In the genomic region with DNA sequence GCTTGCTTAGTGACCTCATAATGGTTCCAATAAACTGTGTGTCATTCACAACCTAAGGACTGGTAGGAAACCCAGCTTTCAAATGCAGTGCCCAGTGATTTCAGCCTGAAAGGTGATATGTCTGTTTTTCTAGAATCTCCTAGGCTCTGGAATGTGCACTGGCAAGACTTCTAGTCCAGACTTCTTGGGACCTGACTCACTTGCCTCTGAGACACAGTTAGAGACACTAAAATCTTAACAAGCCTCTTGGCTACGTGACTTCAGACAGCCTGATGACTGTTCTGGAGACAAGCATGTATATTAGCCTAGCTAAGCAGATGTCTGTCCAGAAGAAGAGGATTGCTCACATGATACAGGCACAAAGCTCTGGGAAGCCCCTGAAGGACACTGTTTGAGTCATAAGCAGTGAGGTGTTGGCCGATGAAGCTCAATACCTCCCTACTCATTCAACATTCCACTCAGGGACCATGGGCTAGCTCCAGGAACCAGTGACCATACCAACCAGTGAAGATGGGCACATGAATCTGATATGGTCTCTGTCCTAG, we compare ENCODE assay signal across 26 mouse cellular contexts.
A peak's percentile ranks its signal among the peaks of the same experiment; 100 is the strongest.
DNase-seq lines count a peak whose midpoint lies in the region; ATAC-seq and TF ChIP-seq lines count a peak whose summit lies in the region.
"Had no signal": no experiment of that assay in that cellular context is flagged by ENCODE, and none has a peak within 500 bp of the region (broad histone marks: within the 10 kb centered on the region; RNA-seq: fewer than 3 reads in every experiment).

No protein-coding gene starts in this region.

- no peak overlapping the region for H3K4me3 ChIP-seq in heart, embryonic 10.5 days
- no peak overlapping the region for H3K4me3 ChIP-seq in MEL (ENCODE audit: control insufficient read depth in 1 of 2, insufficient read depth in 1 of 2, low read depth in 2 of 2, low read length in 2 of 2)
- H3K4me3 ChIP-seq in embryonic fibroblast, embryonic 13.5 days (ENCODE audit: insufficient read depth, low read length): no peak overlapping the region
- no peak overlapping the region for H3K4me3 ChIP-seq in midbrain, embryonic 13.5 days (replicated peaks)
- H3K4me3 ChIP-seq: embryonic facial prominence, embryonic 13.5 days; heart, embryonic 13.5 days had no signal

- no peak overlapping the region for H3K4me2 ChIP-seq in midbrain, embryonic 13.5 days (replicated peaks)
- H3K4me2 ChIP-seq: embryonic facial prominence, embryonic 13.5 days; heart, embryonic 13.5 days; hindbrain, embryonic 14.5 days had no signal

- peak; percentile 62 for DNase-seq in heart, adult 11 months
- DNase-seq in heart, embryonic 10.5 days (ENCODE audit: low spot score): no peak
- no peak for DNase-seq in MEL (ENCODE audit: low read depth, low spot score)
- peak; percentile 42 for DNase-seq in skeletal muscle tissue, adult 2 months (ENCODE audit: low read depth, low spot score)
- no peak for DNase-seq in cerebellum, postnatal 4 days (ENCODE audit: low spot score in 2 of 2)
- DNase-seq in neural tube, embryonic 10.5 days (ENCODE audit: extremely low spot score, low spot score): no peak
- DNase-seq: adrenal gland, adult 2 months; adrenal gland, postnatal 14 days; cerebellum, adult 11-12 months; cerebellum, adult 8-10 months; cerebellum, postnatal 10 days; forebrain, postnatal 0 days; gastrocnemius, postnatal 25 days; heart, postnatal 14 days; heart, postnatal 4 days; kidney, adult 18-20 months; kidney, adult 9 months had no signal

- H3K36me3 ChIP-seq in heart, embryonic 10.5 days: no peaks in the 10 kb centered on the region
- H3K36me3 ChIP-seq in MEL (ENCODE audit: control insufficient read depth in 1 of 2, insufficient read depth in 2 of 2, low read length in 2 of 2): peaks cover 0 to 13% of the 10 kb centered on the region in 2 experiments; a peak in 2 of 4 replicates
- H3K36me3 ChIP-seq in midbrain, embryonic 13.5 days: no peaks in the 10 kb centered on the region
- H3K36me3 ChIP-seq: embryonic facial prominence, embryonic 13.5 days; heart, embryonic 13.5 days had no signal

- TF ChIP-seq RAD21 in MEL (IDR thresholded peaks at IDR 0.05; ENCODE audit: low read depth, low read length): no peak

- TF ChIP-seq EP300 in MEL (IDR thresholded peaks at IDR 0.05; ENCODE audit: low read depth in 1 of 2, low read length in 2 of 2): no peak

- TF ChIP-seq CTCF in MEL (IDR thresholded peaks at IDR 0.05 in 2 of 3, conservative IDR thresholded peaks at IDR 0.05 in 1 of 3; ENCODE audit: control insufficient read depth in 1 of 3, insufficient read depth in 1 of 3, low read depth in 2 of 3, low read length in 3 of 3, poor library complexity in 1 of 3, severe bottlenecking in 1 of 3): no peak
- TF ChIP-seq CTCF in embryonic fibroblast, embryonic 13.5 days (IDR thresholded peaks at IDR 0.05; ENCODE audit: borderline replicate concordance, insufficient read depth, low read length): no peak

- H3K4me1 ChIP-seq in heart, embryonic 10.5 days: no peaks in the 10 kb centered on the region
- peaks cover 2 to 12% of the 10 kb centered on the region in 2 experiments; a peak in 2 of 4 replicates for H3K4me1 ChIP-seq in MEL (ENCODE audit: control insufficient read depth in 1 of 2, insufficient read depth in 2 of 2, low read length in 2 of 2)
- peaks cover 3% of the 10 kb centered on the region; the same call in 1 of the 2 replicates for H3K4me1 ChIP-seq in embryonic fibroblast, embryonic 13.5 days (ENCODE audit: control insufficient read depth, insufficient read depth, low read length)
- H3K4me1 ChIP-seq in midbrain, embryonic 13.5 days (replicated peaks): no peaks in the 10 kb centered on the region

- H3K9me3 ChIP-seq in heart, embryonic 10.5 days: no peaks in the 10 kb centered on the region
- H3K9me3 ChIP-seq in MEL (replicated peaks; ENCODE audit: insufficient read depth, low read length): no peaks in the 10 kb centered on the region
- H3K9me3 ChIP-seq in midbrain, embryonic 13.5 days: no peaks in the 10 kb centered on the region
- H3K9me3 ChIP-seq: embryonic facial prominence, embryonic 13.5 days; heart, embryonic 13.5 days had no signal

- no peaks in the 10 kb centered on the region for H3K27me3 ChIP-seq in heart, embryonic 10.5 days (ENCODE audit: insufficient read depth, poor library complexity, severe bottlenecking)
- H3K27me3 ChIP-seq in MEL (ENCODE audit: control insufficient read depth in 1 of 2, insufficient read depth in 2 of 2, low read length in 2 of 2): no peaks in the 10 kb centered on the region
- no peaks in the 10 kb centered on the region for H3K27me3 ChIP-seq in midbrain, embryonic 13.5 days
- H3K27me3 ChIP-seq: embryonic facial prominence, embryonic 13.5 days; heart, embryonic 13.5 days had no signal

- no peaks in the 10 kb centered on the region for H3K79me2 ChIP-seq in MEL (ENCODE audit: control insufficient read depth, insufficient read depth, low read length, poor library complexity)

- WGBS in heart, embryonic 10.5 days: 80% methylated on average over 2 of the region's 2 CpGs
- 96% methylated on average over 2 of the region's 2 CpGs for WGBS in midbrain, embryonic 13.5 days

- no peak overlapping the region for H3K27ac ChIP-seq in heart, embryonic 10.5 days
- H3K27ac ChIP-seq in MEL (ENCODE audit: control insufficient read depth, low read depth, low read length): peak overlapping the region; percentile 84
- H3K27ac ChIP-seq in embryonic fibroblast, embryonic 13.5 days (ENCODE audit: insufficient read depth, low read length): peak overlapping the region; percentile 78
- no peak overlapping the region for H3K27ac ChIP-seq in midbrain, embryonic 13.5 days
- H3K27ac ChIP-seq: embryonic facial prominence, embryonic 13.5 days; heart, embryonic 13.5 days; hindbrain, embryonic 14.5 days; hindbrain, postnatal 0 days had no signal

- TF ChIP-seq POLR2A in MEL (IDR thresholded peaks at IDR 0.05; ENCODE audit: control insufficient read depth in 1 of 2, insufficient read depth in 1 of 2, low read depth in 1 of 2, low read length in 2 of 2, poor library complexity in 1 of 2): no peak
- TF ChIP-seq POLR2A in embryonic fibroblast, embryonic 13.5 days (IDR thresholded peaks at IDR 0.05; ENCODE audit: low read depth, low read length): no peak

- ATAC-seq in midbrain, embryonic 13.5 days: no peak
- ATAC-seq: forebrain, embryonic 14.5 days; forebrain, postnatal 0 days; hindbrain, postnatal 0 days; inflammation-experienced regulatory T-cells, adult 6 months; intestine, embryonic 16.5 days had no signal

- no peak overlapping the region for H3K9ac ChIP-seq in MEL (ENCODE audit: control insufficient read depth, low read depth, low read length, poor library complexity, severe bottlenecking)
- H3K9ac ChIP-seq in midbrain, embryonic 13.5 days (replicated peaks): no peak overlapping the region
- H3K9ac ChIP-seq: embryonic facial prominence, embryonic 13.5 days; forebrain, postnatal 0 days; heart, embryonic 13.5 days; hindbrain, embryonic 14.5 days had no signal

TF ChIP-seq in MEL, 35 proteins besides CTCF, POLR2A, EP300 and RAD21:
- no peak for TF ChIP-seq HCFC1 (IDR thresholded peaks at IDR 0.05; ENCODE audit: low read depth, low read length)
- no peak for TF ChIP-seq GATA1 (IDR thresholded peaks at IDR 0.05; ENCODE audit: low read depth, low read length)
- TF ChIP-seq ETS1 (IDR thresholded peaks at IDR 0.05; ENCODE audit: low read depth, low read length): no peak
- no peak for TF ChIP-seq GABPA (IDR thresholded peaks at IDR 0.05; ENCODE audit: low read depth, low read length)
- TF ChIP-seq SIN3A (IDR thresholded peaks at IDR 0.05; ENCODE audit: low read length): no peak
- TF ChIP-seq MAX (IDR thresholded peaks at IDR 0.05; ENCODE audit: low read length): no peak
- TF ChIP-seq POLR2AphosphoS5 (IDR thresholded peaks at IDR 0.05; ENCODE audit: borderline replicate concordance, low read depth, low read length): no peak
- TF ChIP-seq SMC3 (IDR thresholded peaks at IDR 0.05; ENCODE audit: low read depth, low read length): no peak
- TF ChIP-seq KAT2A (conservative IDR thresholded peaks at IDR 0.05; ENCODE audit: low read depth, low read length): no peak
- TF ChIP-seq USF1 (IDR thresholded peaks at IDR 0.05; ENCODE audit: low read depth, low read length): no peak
- TF ChIP-seq ZC3H11A (IDR thresholded peaks at IDR 0.05; ENCODE audit: low read depth, low read length): no peak
- no peak for TF ChIP-seq MEF2A (IDR thresholded peaks at IDR 0.05; ENCODE audit: extremely low read depth, insufficient replicate concordance, low read depth, low read length, poor library complexity, severe bottlenecking)
- TF ChIP-seq RCOR1 (IDR thresholded peaks at IDR 0.05; ENCODE audit: low read depth, low read length): no peak
- no peak for TF ChIP-seq ZKSCAN1 (IDR thresholded peaks at IDR 0.05; ENCODE audit: low read depth, low read length)
- TF ChIP-seq MAFK (IDR thresholded peaks at IDR 0.05; ENCODE audit: borderline replicate concordance, low read depth, low read length): no peak
- TF ChIP-seq TCF12 (IDR thresholded peaks at IDR 0.05; ENCODE audit: low read depth, low read length): no peak
- no peak for TF ChIP-seq MYB (IDR thresholded peaks at IDR 0.05; ENCODE audit: low read depth, low read length)
- no peak for TF ChIP-seq NRF1 (IDR thresholded peaks at IDR 0.05; ENCODE audit: insufficient read depth, low read depth, low read length, poor library complexity, severe bottlenecking)
- no peak for TF ChIP-seq MXI1 (IDR thresholded peaks at IDR 0.05; ENCODE audit: low read depth, low read length)

Comparison
In these comparisons a context has a peak if more than half of its experiments do, and no peak if none do; other contexts are left out.
1. DNase-seq: peak in heart, adult 11 months (single experiment) and skeletal muscle tissue, adult 2 months (single experiment); none in heart, embryonic 10.5 days (single experiment), MEL (single experiment), cerebellum, postnatal 4 days (0 of 2) and neural tube, embryonic 10.5 days (single experiment).
2. H3K27ac ChIP-seq: peak in MEL (single experiment) and embryonic fibroblast, embryonic 13.5 days (single experiment); none in heart, embryonic 10.5 days (single experiment) and midbrain, embryonic 13.5 days (single experiment).